Mouse (Mus musculus) thymus, adult 2 months (tissue): ENCODE measurements around the gene Nomo1.

Source experiments
- CTCF ChIP-seq: fragments of 200-500 bp; IDR thresholded peaks from 2 replicates; pipeline ENCODE4 v1.5.1; 2012; ENCODE audit warnings: mild to moderate bottlenecking, control low read depth, low read length, moderate library complexity, borderline replicate concordance; ENCODE audit not compliant: control insufficient read depth, poor library complexity, insufficient read depth; ENCODE audit errors: extremely low read depth
- POLR2A ChIP-seq: fragments of 200-500 bp; IDR thresholded peaks from 2 replicates; pipeline ENCODE4 v1.6.1; 2012; ENCODE audit warnings: mild to moderate bottlenecking, low read length, control low read depth, moderate library complexity; ENCODE audit not compliant: control insufficient read depth, poor library complexity, insufficient read depth; ENCODE audit errors: extremely low read depth

DNA sequence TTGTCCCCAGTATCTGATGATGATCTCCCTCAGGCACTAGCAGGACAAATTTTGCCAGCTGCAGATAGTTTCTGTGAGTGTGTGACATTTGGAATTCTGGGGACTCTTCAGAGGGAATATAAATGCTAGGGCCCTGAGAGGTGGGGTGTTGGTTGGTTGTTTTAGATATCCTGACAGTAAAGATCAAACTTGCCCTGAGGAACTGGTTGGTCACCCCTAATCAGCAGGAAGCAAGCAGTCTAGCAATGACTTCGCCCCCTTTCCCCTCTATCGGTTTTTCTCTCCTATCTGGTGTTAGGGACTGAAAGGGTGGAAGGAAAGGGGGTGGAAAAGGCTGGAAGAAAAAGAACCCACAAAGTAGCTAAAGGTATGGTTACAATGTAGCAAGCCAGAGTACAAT, 2.0 kb downstream of the Nomo1 start:
- TF ChIP-seq CTCF = no peak
- TF ChIP-seq POLR2A = no peak
